Mouse (Mus musculus) erythroblast, adult 5-6 weeks (primary cell): Measurements from ENCODE around the gene Cdh10. TPM values are rescaled to one million over a fixed set of nuclear protein-coding genes. Genes with fewer than 3 reads are reported as not detected.

ENCODE experiments used
- ATAC-seq: replicated peaks from 2 replicates; pipeline ENCODE4 v1.8.0; 2016; ENCODE audit warnings: moderate number of reproducible peaks, mild to moderate bottlenecking, moderate TSS enrichment, inconsistent platforms; ENCODE audit not compliant: poor library complexity, low FRiP score, severe bottlenecking
- total RNA-seq, 2 experiments: library from RNA; stranded (forward) in 1 of 2; stranded (reverse) in 1 of 2; fragments of 150-400 nt in 1 of 2; fragments of 200-764, 138-1000 nt in 1 of 2; gene quantifications; 2 replicates each; pipeline versions ENCODE4 v1.2.3 to v1.2.4; 2015 to 2017; ENCODE audit warnings: low replicate concordance in 2 of 2

Cdh10 gene
- total RNA-seq, 2 experiments from 2014 or later: 0.38 TPM; not detected in 1

DNA sequence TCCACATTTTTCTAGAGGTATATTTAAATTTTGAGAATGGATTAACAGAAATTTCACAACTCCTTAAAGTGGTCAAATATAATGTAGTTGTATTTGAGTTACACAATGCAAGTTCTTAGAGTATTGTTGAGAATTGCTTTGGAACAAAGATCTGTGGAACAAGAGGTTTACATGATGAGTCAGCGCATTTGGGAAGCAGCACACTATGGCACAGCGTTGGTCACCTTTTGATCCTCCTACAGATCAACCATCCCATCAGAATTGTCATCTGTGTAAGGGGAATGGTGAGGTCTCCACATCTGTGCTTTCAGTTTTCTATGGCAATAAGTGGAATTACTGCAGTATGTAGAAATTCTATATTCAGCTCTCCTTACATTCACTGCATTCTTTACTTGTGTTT is 108.2 kb downstream of the Cdh10 start:
- no peak for ATAC-seq

DNA sequence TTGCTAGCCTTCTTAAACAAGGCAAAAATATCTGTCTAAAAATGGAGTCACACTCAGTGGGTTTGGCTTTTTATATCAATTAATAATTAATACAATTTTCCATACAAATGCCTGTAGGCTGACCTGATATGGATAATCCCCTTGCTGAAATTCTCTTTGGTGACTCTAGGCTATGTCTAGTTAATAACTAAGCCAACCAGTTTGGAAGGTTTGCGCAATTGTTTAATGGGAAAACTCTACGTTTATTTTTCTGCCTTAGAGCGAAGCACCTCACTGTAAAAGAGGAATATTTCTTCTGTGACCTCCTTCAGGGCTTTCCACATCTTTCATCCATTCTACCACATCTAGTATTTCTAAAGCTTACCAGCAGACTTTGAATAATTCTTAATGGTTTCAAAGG is 133.5 kb downstream of the Cdh10 start:
- no peak for ATAC-seq

DNA sequence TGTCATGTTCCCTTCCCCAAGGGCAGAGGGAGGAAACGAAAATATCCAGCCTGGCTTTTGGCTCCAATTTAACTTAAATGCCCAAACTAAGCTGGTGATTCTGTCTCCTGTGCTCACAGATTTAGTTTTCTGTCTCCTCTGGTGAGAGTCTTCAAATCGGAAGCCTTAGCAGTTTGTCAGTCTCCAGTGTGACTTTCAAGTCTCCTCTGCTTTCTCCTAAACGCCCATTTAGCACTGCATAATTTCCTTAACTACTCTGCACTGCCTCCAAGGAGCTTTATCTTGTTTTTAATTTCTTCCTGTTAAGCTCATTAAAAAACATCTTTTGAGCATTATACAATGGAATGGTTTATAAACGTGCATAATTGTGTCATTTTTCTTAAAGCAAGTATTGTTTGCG is 156.3 kb downstream of the Cdh10 start:
- ATAC-seq: no peak

DNA sequence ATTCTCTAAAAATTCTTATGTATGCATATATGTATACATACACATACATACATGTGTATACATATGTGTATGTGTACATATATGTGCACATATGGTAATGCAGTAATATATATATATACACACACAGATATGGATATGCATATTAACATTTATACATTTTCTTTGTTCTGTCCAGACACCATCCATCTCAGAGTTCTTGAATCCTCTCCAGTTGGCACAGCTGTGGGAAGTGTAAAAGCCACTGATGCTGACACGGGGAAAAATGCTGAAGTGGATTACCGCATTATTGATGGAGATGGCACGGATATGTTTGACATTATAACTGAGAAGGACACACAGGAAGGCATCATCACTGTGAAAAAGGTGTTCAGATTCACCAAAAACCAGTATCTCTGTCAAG is 166.1 kb downstream of the Cdh10 start:
- ATAC-seq: no peak

DNA sequence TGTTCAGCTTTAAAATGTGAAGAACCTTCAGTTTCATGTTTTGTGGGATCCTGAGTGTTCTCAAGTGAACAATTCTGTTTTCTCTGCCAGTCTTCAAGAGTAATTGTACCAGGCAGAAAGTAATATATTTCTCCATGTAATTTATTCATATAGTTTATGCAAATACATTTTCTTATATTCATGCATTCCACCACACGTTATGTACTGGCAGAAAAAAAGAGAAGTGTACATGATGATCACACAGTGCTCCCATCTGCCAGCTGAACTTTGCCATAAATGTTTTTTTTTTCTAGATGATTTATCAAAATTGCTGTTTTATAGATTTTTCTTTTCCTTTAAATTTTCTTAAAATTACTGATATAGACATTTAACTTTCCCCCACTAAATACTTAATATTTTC is 168.9 kb downstream of the Cdh10 start:
- no peak for ATAC-seq

DNA sequence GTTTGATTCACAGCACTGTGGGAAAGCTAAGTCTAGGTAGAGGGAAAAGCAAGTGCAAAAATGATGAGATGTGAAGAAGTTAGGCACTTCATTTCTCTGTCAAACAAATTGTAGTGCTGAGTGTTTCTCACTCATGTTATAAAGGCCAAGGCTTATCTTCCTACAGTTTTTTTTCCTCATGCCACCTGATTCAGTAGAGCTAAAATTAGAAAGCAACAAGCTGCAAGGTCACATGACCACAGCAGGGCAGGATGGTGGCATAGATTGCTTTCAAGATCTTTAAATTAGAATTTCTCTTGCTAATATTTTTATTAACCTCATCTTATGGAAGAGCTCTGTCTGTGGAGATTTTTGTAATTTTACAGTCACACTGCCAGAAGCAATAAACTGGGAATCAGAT is 174.8 kb downstream of the Cdh10 start:
- ATAC-seq: no peak

DNA sequence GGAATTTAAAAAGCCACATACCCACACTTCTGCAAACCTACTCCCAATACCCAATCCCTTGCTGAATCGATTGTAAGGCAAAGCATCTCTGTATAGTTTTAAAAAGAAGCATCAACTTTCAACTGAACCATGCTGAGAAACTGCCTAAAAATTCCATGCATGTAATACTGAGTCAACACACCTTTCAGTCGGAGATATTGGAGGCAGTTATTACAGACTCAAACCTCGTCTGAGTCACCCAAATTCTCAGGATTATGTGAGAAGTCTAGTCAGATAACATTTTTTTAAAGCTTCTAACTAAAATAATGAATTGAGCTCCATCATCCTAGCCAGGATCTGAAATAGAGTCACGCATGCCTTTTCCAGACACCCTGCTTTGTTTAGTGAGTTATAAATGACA is 175.5 kb downstream of the Cdh10 start:
- ATAC-seq: no peak

DNA sequence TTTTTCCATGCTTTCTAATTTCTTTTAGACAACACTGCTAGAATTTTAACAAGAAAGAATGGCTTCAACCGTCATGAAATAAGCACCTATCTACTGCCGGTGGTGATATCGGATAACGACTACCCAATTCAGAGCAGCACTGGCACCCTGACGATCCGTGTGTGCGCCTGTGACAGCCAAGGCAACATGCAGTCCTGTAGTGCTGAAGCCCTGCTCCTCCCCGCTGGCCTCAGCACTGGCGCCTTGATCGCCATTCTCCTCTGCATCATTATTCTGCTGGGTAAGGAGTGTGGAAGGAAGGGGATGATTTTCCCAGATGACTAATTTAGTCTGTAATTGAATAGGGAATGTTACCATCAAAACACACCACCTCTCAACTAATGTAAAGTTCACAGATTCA is 192.1 kb downstream of the Cdh10 start:
- ATAC-seq: no peak

DNA sequence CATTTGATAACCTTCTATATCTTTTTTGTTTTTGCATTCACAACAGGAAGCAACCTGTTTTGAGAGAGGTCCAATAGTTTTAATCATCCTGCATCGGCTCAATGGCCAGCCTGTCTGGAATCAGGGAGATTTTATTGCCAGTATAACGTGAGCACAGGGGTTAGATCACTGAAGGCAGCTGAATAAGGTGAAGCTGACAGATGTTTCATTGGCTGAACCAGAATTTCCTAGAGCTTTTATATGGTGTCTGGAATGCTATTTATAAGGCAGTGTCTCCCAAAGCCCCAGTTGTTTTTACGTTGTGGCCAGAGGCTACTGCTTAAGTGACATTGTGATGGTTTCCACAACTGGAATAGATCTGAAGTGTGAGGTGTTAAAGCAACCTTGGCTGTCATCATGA is 214.2 kb downstream of the Cdh10 start:
- no peak for ATAC-seq

DNA sequence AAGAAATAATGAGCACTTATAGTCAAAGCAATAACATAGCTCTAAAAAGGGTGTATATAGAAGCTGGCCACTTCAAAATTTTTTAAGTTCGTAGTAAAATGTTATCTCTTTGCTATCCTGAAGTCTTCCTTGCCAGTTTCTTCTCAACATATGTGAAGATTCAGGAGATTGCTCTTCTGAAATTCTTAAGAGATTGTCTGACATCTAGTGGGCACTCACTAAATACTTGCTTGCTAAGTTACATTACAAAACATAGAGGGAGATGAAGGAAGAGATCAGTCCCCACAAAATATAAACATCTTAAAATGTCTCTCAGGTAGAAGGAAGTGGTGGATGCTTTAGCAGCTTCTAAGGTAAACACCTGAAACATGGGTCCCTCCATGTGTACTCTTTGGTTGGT is 221.3 kb downstream of the Cdh10 start:
- ATAC-seq: no peak
